Mouse (Mus musculus) kidney, adult 8-10 months (tissue): ENCODE measurements at regions not wholly inside any gene's neighbourhood (a gene's known extent, or its start where the extent isn't known, plus 50 kb on each side); places are given as distances from the start of the nearest gene placed in this dataset.

ENCODE experiments used
- DNase-seq, 2 experiments: peaks; one replicate each; pipeline ENCODE4 v3.0.0; 2022

- DNase-seq: peak in 1 of 2 experiments; percentile 33
These were observed 137.9 kb upstream of the Zc3h12a start for GRCm38 (mm10) chr4:125265575-125265974.

- no peak for DNase-seq
These were observed 137.4 kb upstream of the Zc3h12a start for GRCm38 (mm10) chr4:125265065-125265464.

- no peak for DNase-seq
These were observed 133.9 kb upstream of the Zc3h12a start for GRCm38 (mm10) chr4:125261547-125261946.

- no peak for DNase-seq
These were observed 131.7 kb upstream of the Zc3h12a start for GRCm38 (mm10) chr4:125259306-125259705.

- no peak for DNase-seq
These were observed 130.3 kb upstream of the Zc3h12a start for GRCm38 (mm10) chr4:125257916-125258315.

- DNase-seq: no peak
These were observed 125.5 kb upstream of the Zc3h12a start for GRCm38 (mm10) chr4:125253161-125253560.

GRCm38 (mm10) chr4:125252228-125252627 is 124.6 kb upstream of the Zc3h12a start:
- DNase-seq: no peak

- DNase-seq: no peak
These were observed 121.4 kb upstream of the Zc3h12a start for GRCm38 (mm10) chr4:125249061-125249460.

GRCm38 (mm10) chr4:125246171-125246570 is 118.5 kb upstream of the Zc3h12a start:
- DNase-seq: no peak

GRCm38 (mm10) chr4:125242512-125242911 is 114.9 kb upstream of the Zc3h12a start:
- DNase-seq: no peak

GRCm38 (mm10) chr4:125241577-125242262 is 114.1 kb upstream of the Zc3h12a start:
- no peak for DNase-seq

- DNase-seq: no peak
These were observed 104.1 kb upstream of the Zc3h12a start for GRCm38 (mm10) chr4:125231711-125232260.

GRCm38 (mm10) chr4:125227194-125227593 is 99.6 kb upstream of the Zc3h12a start:
- no peak for DNase-seq

GRCm38 (mm10) chr4:125222922-125223321 is 95.3 kb upstream of the Zc3h12a start:
- no peak for DNase-seq

GRCm38 (mm10) chr4:125220314-125220713 is 92.7 kb upstream of the Zc3h12a start:
- DNase-seq: peak; percentile 19 to 36

GRCm38 (mm10) chr4:125219209-125219608 is 91.6 kb upstream of the Zc3h12a start:
- DNase-seq: no peak

- no peak for DNase-seq
These were observed 86.7 kb upstream of the Zc3h12a start for GRCm38 (mm10) chr4:125214306-125214705.

GRCm38 (mm10) chr4:125212176-125212530 is 84.5 kb upstream of the Zc3h12a start:
- no peak for DNase-seq

- DNase-seq: peak; percentile 7 to 22
These were observed 84.0 kb upstream of the Zc3h12a start for GRCm38 (mm10) chr4:125211459-125212175.

GRCm38 (mm10) chr4:125210719-125211118 is 83.1 kb upstream of the Zc3h12a start:
- no peak for DNase-seq

GRCm38 (mm10) chr4:125208136-125208915 is 80.7 kb upstream of the Zc3h12a start:
- DNase-seq: no peak

- DNase-seq: no peak
These were observed 75.9 kb upstream of the Zc3h12a start for GRCm38 (mm10) chr4:125203521-125203920.

- DNase-seq: peak in 1 of 2 experiments; percentile 44
These were observed 74.1 kb upstream of the Zc3h12a start for GRCm38 (mm10) chr4:125201638-125202325.
